Mouse (Mus musculus): ENCODE data around the gene Socs7. TPM values are rescaled to one million over a fixed set of nuclear protein-coding genes. Genes with fewer than 3 reads are reported as not detected.
A peak's percentile ranks its signal among the peaks of the same experiment; 100 is the strongest.

Gene Socs7
- polyA plus RNA-seq, 1 experiment from 2014 or later: 4.4 TPM

DNA sequence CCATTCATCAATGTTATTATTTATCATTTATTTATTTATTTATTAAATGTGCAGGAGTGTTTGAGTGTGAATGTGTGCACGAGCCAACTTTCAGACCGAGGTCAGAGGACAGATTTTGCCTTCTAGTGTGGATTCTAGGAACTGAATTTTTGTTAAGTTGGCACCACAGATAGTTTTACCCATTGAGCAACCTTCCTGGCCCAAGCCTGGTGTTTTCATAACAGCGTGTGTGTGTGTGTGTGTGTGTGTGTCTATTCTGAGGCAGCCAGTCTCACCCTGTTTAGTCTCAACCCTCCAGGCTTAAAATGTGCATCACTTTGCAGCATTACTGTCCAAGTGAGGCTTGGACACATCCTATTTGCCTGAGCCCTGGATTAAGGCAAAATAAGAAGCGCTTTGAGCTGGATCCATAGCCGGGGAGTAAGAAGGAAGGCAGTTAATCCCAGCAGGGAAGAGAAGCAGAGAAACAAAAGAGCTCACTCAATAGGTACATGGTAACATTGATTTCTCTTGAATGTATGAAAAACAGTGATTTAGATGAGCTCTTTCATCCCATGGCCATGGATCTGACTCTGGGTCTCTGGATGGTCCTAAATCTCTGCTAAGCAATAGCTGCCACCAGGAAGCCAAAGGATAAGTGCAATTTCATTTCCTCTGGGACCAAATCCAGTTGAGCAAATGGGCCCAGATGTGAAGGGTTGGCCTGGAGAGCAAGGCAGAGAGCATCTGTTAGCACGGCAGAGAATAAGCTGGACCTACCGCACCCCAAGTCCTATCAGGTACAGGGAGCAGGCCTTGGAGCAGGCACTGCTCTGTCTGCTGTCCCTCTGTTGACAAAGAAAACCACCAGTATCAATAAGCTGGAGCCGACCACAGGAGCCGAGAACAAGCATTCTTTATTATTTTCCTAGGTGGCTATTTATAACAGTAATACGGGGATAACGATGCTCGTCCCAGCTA is 30.8 kb upstream of the Socs7 start:
- 75% methylated on average over 12 of the region's 12 CpGs for WGBS
- H3K4me2 ChIP-seq (replicated peaks): no peak overlapping the region
- no peak overlapping the region for H3K9ac ChIP-seq
- peaks cover 12% of the 10 kb centered on the region for H3K4me1 ChIP-seq
- H3K4me3 ChIP-seq: no peak overlapping the region
- no peak for ATAC-seq (ENCODE audit: low FRiP score, low read depth)
- no peaks in the 10 kb centered on the region for H3K9me3 ChIP-seq
- 0 out of 2 replicates have a peak, but pooled peaks cover 2% of the 10 kb centered on the region for H3K27me3 ChIP-seq
- no peak overlapping the region; the same call in 1 of the 2 replicates for H3K27ac ChIP-seq
- peaks cover 44% of the 10 kb centered on the region for H3K36me3 ChIP-seq

DNA sequence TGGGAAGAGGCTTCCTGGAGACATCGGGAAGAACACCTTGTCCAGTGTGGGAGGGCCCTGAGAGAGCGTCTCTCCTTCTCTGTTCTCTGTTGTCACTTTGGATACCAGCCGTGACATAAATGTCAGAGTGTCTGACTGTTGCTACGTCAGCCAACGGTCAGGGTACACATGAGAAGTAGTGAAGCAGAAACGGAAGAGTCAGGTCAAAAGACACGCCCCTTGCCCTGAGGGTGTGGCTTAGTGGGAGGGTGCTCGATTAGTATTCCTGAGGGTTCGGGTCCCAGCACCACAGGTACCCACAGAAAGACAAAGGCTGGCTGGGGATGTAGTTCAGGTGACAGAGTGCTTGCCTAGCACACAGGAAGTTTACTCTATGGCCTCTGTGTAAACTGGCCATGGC is 29.3 kb upstream of the Socs7 start:
- Histone ChIP-seq H3K27ac (no peak overlapping the region), H3K9ac (no peak overlapping the region), H3K9me3 (no peaks in the 10 kb centered on the region), H3K4me2 (replicated peaks) (no peak overlapping the region), H3K4me1 (peaks cover 20% of the 10 kb centered on the region), H3K36me3 (peaks cover 31% of the 10 kb centered on the region), H3K4me3 (no peak overlapping the region), H3K27me3 (peaks cover 10% of the 10 kb centered on the region)
- ATAC-seq (ENCODE audit: low FRiP score, low read depth): no peak
- 57% methylated on average over 9 of the region's 9 CpGs for WGBS

DNA sequence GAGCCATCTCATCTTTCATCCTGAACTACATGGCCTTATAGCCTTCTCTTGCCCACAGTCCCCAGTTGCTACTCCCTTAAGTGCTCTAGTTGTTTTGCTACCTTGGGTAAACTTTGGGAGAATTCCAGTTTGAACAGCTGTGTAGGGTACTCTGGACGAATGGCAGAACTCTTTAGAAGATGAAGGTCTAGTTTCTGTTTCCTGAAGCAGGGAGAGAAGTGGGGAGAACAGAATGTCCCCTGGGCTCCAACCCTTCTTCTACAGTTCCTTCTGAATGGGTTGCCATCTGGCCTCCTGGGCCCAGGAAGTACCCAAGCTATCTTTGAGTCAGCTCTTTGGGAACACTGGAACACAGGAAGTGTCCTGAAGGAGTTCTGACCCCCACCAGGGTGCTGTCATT is 28.5 kb upstream of the Socs7 start:
- ATAC-seq (ENCODE audit: low FRiP score, low read depth): no peak
- H3K9ac ChIP-seq: no peak overlapping the region
- 51% methylated on average over 1 of the region's 1 CpGs for WGBS

DNA sequence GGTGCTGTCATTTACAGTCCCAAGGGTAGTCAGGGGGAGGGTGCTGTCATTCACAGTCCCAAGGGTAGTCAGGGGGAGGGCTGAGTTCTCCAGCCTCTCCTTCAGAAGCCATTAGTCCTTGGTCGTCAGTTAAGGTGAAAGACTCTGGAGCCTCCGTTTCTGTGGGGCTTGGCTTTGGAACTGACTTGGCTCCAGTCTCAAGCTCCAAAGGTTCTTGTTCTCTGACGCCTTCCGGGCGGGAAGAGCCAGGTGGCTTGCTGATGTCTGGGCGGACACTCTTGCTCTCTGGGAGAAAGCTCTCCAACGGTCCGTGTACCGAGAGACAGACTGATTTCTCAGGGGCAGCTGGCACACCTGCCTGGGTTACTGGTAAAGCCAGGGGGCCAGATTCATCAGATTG is 28.0 kb upstream of the Socs7 start:
- H3K9me3 ChIP-seq: no peaks in the 10 kb centered on the region

More for the DNA sequence above, 28.5 kb upstream of the Socs7 start:
- Histone ChIP-seq H3K36me3 (peaks cover 23% of the 10 kb centered on the region), H3K4me2 (replicated peaks) (no peak overlapping the region), H3K27ac (no peak overlapping the region), H3K4me1 (peaks cover 28% of the 10 kb centered on the region), H3K4me3 (no peak overlapping the region), H3K27me3 (peaks cover 15% of the 10 kb centered on the region), H3K9me3 (no peaks in the 10 kb centered on the region)

DNA sequence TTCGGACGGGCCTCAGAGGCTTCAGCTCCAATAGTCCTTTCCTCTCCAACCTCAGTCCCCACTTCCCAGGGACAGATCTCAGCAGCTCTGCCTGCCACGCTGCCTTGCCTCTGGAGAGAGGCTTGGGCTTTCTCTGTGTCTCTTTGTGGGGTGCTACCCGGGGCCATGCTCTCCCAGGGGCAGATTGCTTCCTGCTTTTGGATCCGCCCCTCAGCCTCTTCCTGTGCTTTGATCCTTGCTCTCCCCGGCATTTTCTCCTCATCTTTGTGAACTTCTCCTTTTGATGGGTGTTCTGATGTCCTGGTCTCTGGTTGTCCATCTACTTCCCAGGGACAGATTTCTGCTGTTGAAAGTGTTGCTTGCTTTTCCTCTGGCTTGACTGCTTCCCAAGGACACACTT is 26.1 kb upstream of the Socs7 start:
- no peak overlapping the region for H3K4me3 ChIP-seq
- H3K27ac ChIP-seq: no peak overlapping the region
- peaks cover 5% of the 10 kb centered on the region; the same call in 1 of the 2 replicates for H3K36me3 ChIP-seq
- H3K9me3 ChIP-seq: no peaks in the 10 kb centered on the region
- H3K4me1 ChIP-seq: peaks cover 31% of the 10 kb centered on the region
- no peak for ATAC-seq (ENCODE audit: low FRiP score, low read depth)
- 46% methylated on average over 6 of the region's 6 CpGs for WGBS
- 0 out of 2 replicates have a peak overlapping the region, but pooled peaks have one; percentile 31 for H3K9ac ChIP-seq
- H3K4me2 ChIP-seq (replicated peaks): 0 out of 2 replicates have a peak overlapping the region, but pooled peaks have one; percentile 9
- H3K27me3 ChIP-seq: peaks cover 15% of the 10 kb centered on the region

More for the DNA sequence above, 28.0 kb upstream of the Socs7 start:
- no peak overlapping the region for H3K4me3 ChIP-seq
- WGBS: 88% methylated on average over 9 of the region's 9 CpGs
- no peak overlapping the region for H3K27ac ChIP-seq
- no peak overlapping the region for H3K9ac ChIP-seq
- no peak for ATAC-seq (ENCODE audit: low FRiP score, low read depth)
- H3K36me3 ChIP-seq: peaks cover 17% of the 10 kb centered on the region
- H3K4me1 ChIP-seq: peaks cover 31% of the 10 kb centered on the region
- no peak overlapping the region for H3K4me2 ChIP-seq (replicated peaks)
- peaks cover 15% of the 10 kb centered on the region for H3K27me3 ChIP-seq

DNA sequence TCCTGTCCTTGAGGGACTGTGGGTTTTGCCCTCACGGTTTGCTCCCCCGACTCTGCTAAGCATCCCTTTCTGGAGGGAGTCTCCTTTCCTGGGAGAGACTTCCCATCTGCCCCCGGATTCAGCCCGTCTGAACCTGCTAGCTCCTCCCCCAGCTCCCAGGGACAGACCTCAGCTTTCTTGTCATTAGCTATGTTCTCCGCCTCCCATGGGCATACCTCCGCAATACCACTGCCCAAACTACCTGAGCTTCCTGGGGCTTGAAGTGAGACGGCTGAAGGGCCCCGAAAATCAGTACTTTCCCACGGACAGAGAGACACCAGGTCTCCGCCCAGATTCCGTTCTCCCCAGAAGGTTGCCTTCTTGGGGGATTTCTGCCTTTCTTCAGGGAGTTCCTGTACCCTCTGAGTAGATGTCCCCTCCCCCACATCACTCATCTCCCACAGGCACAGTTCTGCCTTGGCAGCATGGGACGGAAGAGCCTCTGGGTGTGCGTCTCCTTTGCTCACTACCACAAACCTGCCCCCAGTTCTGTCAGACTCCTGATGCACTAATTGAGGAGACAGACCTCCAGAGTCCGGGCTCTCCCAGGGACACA is 25.5 kb upstream of the Socs7 start:
- Histone ChIP-seq H3K9ac (no peak overlapping the region), H3K4me3 (no peak overlapping the region), H3K4me2 (replicated peaks) (no peak overlapping the region), H3K4me1 (peaks cover 29% of the 10 kb centered on the region), H3K27me3 (peaks cover 15% of the 10 kb centered on the region), H3K36me3 (no peaks in the 10 kb centered on the region; the same call in 1 of the 2 replicates), H3K27ac (no peak overlapping the region), H3K9me3 (no peaks in the 10 kb centered on the region)
- ATAC-seq (ENCODE audit: low FRiP score, low read depth): no peak
- 67% methylated on average over 14 of the region's 14 CpGs for WGBS

DNA sequence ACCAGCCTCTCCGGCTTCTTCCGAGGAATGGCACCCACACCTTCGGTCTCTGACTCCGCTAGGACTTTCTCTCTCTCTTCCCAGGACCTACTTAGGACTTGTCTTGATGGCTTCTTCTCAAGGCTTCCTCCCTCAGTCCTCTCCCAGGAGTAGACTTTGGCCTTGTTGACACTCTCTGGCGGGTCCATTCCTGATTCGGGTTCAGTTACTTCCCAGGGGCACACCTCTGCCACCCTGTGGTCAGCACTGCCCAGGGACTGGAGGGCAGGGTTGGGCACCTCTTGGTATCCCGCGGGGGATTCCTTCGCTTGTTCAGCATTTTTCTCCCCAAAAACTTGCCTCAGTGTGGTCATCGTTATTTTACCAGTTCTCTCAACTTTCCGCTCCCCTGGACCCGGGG is 25.0 kb upstream of the Socs7 start:
- no peak for ATAC-seq (ENCODE audit: low FRiP score, low read depth)
- peaks cover 28% of the 10 kb centered on the region for H3K4me1 ChIP-seq
- H3K27ac ChIP-seq: no peak overlapping the region
- no peak overlapping the region for H3K9ac ChIP-seq
- no peak overlapping the region for H3K4me2 ChIP-seq (replicated peaks)
- H3K9me3 ChIP-seq: no peaks in the 10 kb centered on the region
- peaks cover 15% of the 10 kb centered on the region for H3K27me3 ChIP-seq
- no peak overlapping the region for H3K4me3 ChIP-seq
- H3K36me3 ChIP-seq: no peaks in the 10 kb centered on the region; the same call in 1 of the 2 replicates
- WGBS: 83% methylated on average over 12 of the region's 12 CpGs

DNA sequence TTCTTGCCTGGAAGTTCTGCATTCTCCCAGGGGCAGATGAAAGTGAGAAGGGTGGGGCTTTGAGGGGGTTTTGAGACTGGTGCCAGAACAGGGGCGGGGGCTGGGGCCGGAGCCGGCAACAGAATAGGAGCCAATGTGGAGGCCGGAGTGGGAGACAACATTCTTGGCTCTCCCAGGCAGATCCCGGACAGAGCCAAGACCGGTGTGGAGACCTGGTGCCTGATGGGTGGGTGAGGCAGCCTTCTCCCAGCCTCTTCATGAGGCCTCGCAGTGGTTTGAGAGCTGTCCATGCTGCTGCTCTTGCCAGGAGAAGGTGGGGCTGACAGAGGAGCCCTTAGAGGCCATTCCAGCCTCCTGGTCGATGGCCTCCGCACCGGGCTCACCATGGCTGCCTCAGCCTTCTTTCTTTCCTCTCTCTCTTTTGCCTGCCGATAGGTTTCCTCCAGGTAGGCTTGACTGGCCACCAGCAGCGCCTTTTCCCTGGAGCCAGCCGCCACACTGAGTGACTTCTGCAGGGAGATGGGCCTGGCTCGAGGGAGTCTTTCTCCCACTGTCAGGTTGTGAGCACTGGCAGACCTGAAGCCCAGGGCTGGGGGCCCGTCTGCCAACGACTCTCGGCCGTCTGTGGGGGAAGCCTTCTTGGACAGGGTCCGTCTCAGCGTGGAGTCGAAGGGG is 23.9 kb upstream of the Socs7 start:
- WGBS: 42% methylated on average over 21 of the region's 21 CpGs
- peak overlapping the region; percentile 8; the same call in 1 of the 2 replicates for H3K4me3 ChIP-seq
- H3K9me3 ChIP-seq: no peaks in the 10 kb centered on the region
- no peaks in the 10 kb centered on the region for H3K36me3 ChIP-seq
- peaks cover 15% of the 10 kb centered on the region for H3K27me3 ChIP-seq
- peak overlapping the region; percentile 55; the same call in 1 of the 2 replicates for H3K27ac ChIP-seq
- 0 out of 2 replicates have a peak, but pooled peaks have one; percentile 30 for ATAC-seq (ENCODE audit: low FRiP score, low read depth)
- H3K9ac ChIP-seq: peak overlapping the region; percentile 36; the same call in 1 of the 2 replicates
- H3K4me2 ChIP-seq (replicated peaks): peak overlapping the region; percentile 50
- H3K4me1 ChIP-seq: peaks cover 25% of the 10 kb centered on the region

DNA sequence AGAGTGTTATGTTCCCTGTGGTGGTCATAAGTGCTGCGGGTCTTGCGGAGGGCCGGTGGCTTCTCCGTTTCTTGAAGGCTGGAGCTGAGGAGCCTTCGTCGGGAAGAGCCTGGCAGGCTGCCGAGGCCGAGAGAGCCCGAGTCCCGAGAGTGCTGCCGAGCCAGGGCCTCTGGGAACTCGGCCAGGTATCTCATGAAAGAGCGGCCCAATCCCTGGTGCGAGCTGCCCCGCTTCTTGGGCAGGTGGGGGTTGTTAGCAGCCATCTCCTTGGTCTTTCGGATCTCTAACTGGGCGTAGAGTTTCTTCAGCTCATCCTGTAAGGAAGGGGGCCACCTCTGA is 23.4 kb upstream of the Socs7 start:
- H3K36me3 ChIP-seq: no peaks in the 10 kb centered on the region
- peaks cover 30% of the 10 kb centered on the region for H3K4me1 ChIP-seq
- no peaks in the 10 kb centered on the region for H3K9me3 ChIP-seq
- 40% methylated on average over 17 of the region's 17 CpGs for WGBS
- peak overlapping the region; percentile 36; the same call in 1 of the 2 replicates for H3K9ac ChIP-seq
- peak overlapping the region; percentile 50 for H3K4me2 ChIP-seq (replicated peaks)
- peak overlapping the region; percentile 8; the same call in 1 of the 2 replicates for H3K4me3 ChIP-seq
- no peak for ATAC-seq (ENCODE audit: low FRiP score, low read depth)
- no peak overlapping the region for H3K27ac ChIP-seq
- peaks cover 15% of the 10 kb centered on the region for H3K27me3 ChIP-seq

DNA sequence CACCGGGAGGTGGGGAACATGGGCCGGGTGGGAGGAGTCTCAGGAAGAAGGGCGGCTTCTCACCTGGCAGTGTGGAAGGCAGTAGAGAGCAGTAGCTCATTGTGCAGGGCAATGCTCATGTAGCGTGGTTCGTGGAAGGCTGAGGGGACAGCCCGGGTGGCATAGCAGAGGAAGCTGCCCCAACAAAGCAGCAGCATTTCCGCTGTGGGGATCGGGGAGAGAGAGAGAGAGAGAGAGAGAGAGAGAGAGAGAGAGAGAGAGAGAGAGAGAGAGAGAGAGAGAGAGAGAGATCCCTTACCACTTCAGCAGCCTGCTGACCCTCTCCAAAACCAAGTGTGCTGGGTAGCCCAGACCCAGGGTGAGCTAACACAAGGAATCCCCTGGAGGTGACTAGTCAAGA is 19.2 kb upstream of the Socs7 start:
- 37% methylated on average over 7 of the region's 8 CpGs for WGBS
- Histone ChIP-seq H3K27ac (no peak overlapping the region), H3K27me3 (peaks cover 3% of the 10 kb centered on the region; the same call in 1 of the 2 replicates), H3K4me1 (peaks cover 19% of the 10 kb centered on the region), H3K9me3 (no peaks in the 10 kb centered on the region), H3K9ac (0 out of 2 replicates have a peak overlapping the region, but pooled peaks have one; percentile 13), H3K36me3 (no peaks in the 10 kb centered on the region), H3K4me3 (no peak overlapping the region), H3K4me2 (replicated peaks) (no peak overlapping the region)
- no peak for ATAC-seq (ENCODE audit: low FRiP score, low read depth)

DNA sequence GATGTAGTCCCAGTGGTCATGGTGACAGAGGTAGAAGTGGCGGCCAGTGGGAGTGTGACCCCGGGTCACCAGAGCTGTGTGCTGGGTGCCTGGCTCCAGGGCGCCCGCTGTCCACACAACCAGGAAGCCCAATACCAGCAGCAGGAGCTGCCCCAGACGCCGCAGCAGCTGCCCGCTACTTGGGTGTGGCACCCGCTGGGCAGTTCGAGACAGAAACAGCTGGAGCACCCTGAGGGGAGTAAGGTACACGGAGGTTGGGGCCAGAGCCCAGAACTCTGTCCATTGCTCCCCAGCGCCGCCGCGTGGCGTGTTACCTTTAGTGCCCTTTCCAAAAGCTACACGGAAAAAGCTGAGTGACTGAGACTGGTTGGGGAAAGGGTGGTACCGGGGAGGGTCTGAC is 18.7 kb upstream of the Socs7 start:
- Histone ChIP-seq H3K27ac (no peak overlapping the region), H3K9me3 (no peaks in the 10 kb centered on the region), H3K4me3 (no peak overlapping the region), H3K4me1 (peaks cover 14% of the 10 kb centered on the region), H3K36me3 (no peaks in the 10 kb centered on the region), H3K9ac (0 out of 2 replicates have a peak overlapping the region, but pooled peaks have one; percentile 35), H3K27me3 (no peaks in the 10 kb centered on the region), H3K4me2 (replicated peaks) (peak overlapping the region; percentile 23; the same call in 1 of the 2 replicates)
- 22% methylated on average over 17 of the region's 17 CpGs for WGBS
- no peak for ATAC-seq (ENCODE audit: low FRiP score, low read depth)
